Mouse (Mus musculus) brain, adult 2 months (tissue): ENCODE measurements at regions not wholly inside any gene's neighbourhood (a gene's known extent, or its start where the extent isn't known, plus 50 kb on each side); places are given as distances from the start of the nearest gene placed in this dataset.

Experiments used
- DNase-seq: peaks from one replicate; pipeline ENCODE4 v3.0.0; 2011; ENCODE audit warnings: low read depth, low spot score

DNA sequence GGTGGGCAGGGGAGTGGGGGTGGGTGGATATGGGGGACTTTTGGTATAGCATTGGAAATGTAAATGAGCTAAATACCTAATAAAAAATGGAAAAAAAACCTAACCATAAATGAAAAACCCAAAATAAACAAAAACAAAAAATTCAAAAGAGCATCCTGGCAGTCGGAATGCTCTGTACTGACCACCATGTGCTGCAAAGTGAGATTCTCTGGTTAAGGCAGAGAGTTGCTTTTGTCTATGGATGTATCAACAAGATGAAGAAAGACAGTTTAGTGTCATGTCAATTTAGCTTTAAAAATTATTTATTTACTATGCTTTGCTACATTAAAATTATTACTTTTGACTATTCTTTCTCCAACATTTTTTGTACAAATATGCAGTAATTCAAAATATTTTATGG lies 88.5 kb downstream of the E330014E10Rik start:
- DNase-seq = no peak

- no peak for DNase-seq
Measured at GRCm38 (mm10) chr5:95864725-95865492, 89.1 kb downstream of the E330014E10Rik start.

- no peak for DNase-seq
Measured at GRCm38 (mm10) chr5:95865516-95865915, 89.7 kb downstream of the E330014E10Rik start.

GRCm38 (mm10) chr5:95866848-95867495 lies 89.8 kb upstream of the Cxcl13 start:
- peak; percentile 2 for DNase-seq

DNA sequence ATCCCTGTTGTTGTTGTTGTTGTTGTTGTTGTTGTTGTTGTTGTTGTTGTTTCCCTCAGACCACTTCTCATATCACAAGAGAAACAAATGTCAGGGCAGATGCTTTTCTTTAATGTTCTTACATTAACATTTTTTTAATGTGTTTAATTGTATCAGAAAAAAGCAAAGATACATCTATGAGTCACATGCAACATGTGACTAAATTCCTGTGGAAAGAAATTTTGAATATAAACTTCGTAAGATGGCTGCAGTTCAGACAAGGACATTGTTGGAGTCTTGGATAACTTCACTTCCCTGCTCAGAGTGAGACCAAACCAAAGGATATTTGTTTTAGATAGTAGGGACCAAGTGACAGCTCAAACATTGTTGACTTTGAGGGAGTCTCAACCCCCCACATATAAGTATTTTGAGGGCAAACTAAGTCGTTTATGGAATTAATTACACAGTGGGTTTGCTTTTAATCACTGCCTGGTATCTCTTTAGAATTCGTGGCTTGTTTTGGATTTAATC lies 86.4 kb upstream of the Cxcl13 start:
- DNase-seq = no peak

DNA sequence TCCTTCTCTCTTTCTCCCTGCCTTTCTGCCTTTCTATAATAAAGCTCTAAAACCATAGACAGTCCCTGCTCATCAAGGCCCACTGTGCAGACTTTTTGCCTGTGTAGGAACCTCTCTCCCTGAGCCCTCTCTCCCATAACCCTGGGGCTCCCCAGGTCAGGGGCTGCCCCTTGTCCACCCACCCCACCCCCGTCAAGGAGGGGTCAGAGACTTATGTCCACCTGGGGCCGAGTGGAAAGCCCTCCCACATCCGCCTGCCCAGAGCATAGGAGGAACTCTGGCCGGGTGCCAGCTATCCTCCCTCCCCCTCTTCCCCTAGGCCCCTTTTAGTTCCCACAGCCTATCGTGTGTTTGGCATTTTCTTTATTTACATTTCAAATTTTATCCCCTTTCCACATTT lies 81.8 kb upstream of the Cxcl13 start:
- no peak for DNase-seq

DNA sequence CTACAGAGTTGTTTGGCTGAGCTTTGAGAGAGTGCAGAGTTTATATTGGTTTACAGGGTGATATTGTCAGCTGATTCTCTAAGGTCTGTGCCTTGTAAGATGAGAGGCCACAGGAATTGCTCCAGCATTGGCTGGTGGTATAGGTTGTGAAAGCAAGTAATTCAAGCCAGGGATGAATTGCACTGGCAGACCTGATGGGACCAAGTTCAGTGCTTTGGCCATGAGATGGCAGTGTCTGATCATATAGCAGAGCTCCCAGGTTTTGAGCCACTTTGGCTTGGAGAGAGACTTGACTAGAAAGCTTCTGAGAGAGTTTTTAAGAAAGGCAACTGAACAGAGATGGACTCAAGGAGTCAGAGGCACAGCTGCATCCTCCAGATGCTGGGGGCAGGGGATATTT lies 75.8 kb upstream of the Cxcl13 start:
- DNase-seq = peak; percentile 80
